Mouse (Mus musculus) layer of hippocampus, adult 6 months (tissue): ENCODE results near the gene Prima1. TPM values are rescaled to one million over a fixed set of nuclear protein-coding genes. Genes with fewer than 3 reads are reported as not detected.

ENCODE experiments used
- long read RNA-seq, 2 experiments: library from polyadenylated mRNA; unstranded; transcript quantifications; one replicate each; pipeline ENCODE4 v2.0.0; 2019 to 2020
- polyA plus RNA-seq: library from polyadenylated mRNA; unstranded; fragments of <200 nt; fragmentation: Nextera tagmentation; gene quantifications from 2 replicates; pipeline ENCODE4 v1.2.3, GENCODE M21; 2021

Prima1 gene
- polyA plus RNA-seq, result 2.1 TPM in 2 replicates
- long read RNA-seq, experiment 1, partial matches to known transcripts, result 0 of 1 reads
- long read RNA-seq, experiment 1, other reads (novel, unspliced or antisense), result 0 of 1 reads
- long read RNA-seq, experiment 2, partial matches to known transcripts, result 0 of 2 reads
- long read RNA-seq, experiment 2, other reads (novel, unspliced or antisense), result 2 of 2 reads

DNA sequence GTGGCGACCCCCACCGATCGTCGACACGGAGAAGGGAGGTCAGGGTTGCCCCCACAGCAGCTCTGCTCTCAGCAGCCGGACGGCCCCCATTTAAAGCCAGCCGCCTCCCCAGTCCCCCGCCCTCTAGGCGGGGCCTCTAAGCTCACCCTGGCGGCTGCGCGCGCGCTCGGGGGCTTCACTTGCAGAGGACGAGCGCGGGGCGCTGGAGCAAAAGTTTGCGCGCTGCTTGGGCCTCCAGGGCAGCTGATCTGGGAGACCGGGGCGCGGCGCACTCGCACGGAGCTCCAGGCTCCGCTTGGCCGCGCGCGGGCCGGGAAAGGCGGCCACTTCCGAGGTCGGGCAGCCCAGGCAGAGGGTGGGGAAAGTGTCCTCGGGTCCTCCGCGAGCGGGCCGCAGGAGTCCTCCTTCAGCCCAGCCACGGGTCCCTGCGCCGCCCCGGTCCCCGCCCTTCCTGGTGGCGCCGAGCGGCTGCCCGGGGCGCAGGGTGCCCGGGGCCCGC is at the start of gene Prima1:
Gene Prima1 (minus strand): TSS at position 68 of the 499 bp plus-strand sequence.

Other genes with a start within 250 kb of the Prima1 start
- gene Fam181a, start 68.8 kb upstream of the Prima1 start, polyA plus RNA-seq, result 2.2 and 3.4 TPM in 2 replicates
- gene Asb2, start 113.9 kb upstream of the Prima1 start, polyA plus RNA-seq, result 1.8 and 2.1 TPM in 2 replicates
- gene Otub2, start 146.5 kb upstream of the Prima1 start, polyA plus RNA-seq, result 29.6 and 30.0 TPM in 2 replicates
- gene 9330161L09Rik, start 165.7 kb upstream of the Prima1 start, polyA plus RNA-seq, result 0.19 and 0.38 TPM in 2 replicates
- 288 and 319 TPM in 2 replicates for gene Ddx24, start 183.7 kb upstream of the Prima1 start, polyA plus RNA-seq
- 143 and 254 TPM in 2 replicates for gene Ifi27, start 192.1 kb upstream of the Prima1 start, polyA plus RNA-seq
- gene Ifi27l2a, start 201.5 kb upstream of the Prima1 start, polyA plus RNA-seq, result 21.0 and 37.1 TPM in 2 replicates
- not detected in 2 replicates for gene Ifi27l2b, start 215.1 kb upstream of the Prima1 start, polyA plus RNA-seq